Mouse (Mus musculus) CD4-positive naive resting alpha-beta T cell, adult 76 days (primary cell): ENCODE measurements around the gene Cd164l2. TPM values are rescaled to one million over a fixed set of nuclear protein-coding genes. Genes with fewer than 3 reads are reported as not detected.

Source experiments
- total RNA-seq: library from RNA; stranded (reverse); gene quantifications from one replicate; pipeline ENCODE4 v1.2.4, GENCODE M21; 2023

Gene Cd164l2
- total RNA-seq, result 3.4 TPM

DNA sequence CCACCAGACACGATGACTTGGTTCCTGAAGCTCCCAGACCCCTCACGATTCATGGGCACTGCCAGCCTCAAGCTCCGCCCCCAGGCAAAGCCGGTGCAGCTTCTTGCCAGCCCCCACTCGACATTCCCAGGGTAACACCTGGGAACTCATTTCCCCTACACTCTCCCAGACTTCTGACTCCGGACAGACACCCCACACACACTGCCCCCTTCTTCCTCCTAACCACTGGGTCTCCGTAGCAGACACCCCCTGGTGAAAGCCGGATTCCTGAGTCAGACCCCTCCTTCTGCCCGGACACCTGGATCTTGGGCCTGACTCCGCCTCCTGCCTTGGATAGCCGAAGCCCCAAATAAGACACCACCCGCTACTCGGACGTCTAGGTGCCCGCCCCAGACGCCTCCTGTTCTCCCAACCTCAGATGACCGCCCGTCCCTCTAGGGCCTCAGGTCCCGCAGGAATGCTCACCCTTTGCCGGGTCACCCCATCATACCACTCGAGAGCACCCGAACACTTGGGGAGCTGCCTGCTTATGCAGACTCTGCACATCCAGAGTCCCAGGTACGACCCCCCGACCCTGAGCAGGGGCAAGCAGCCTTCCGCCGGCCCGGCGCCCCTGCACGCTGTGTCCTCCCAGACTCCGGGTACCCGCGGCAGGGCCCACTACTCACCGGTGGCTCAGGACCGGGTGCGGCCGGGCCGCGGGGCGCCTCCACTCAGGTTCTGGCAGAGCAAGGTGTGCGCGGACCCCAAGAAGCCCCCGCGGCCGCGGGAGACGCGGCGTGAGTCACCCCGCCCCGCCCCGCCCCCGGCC is at the start of gene Cd164l2, which contains the start of gene Gpr3:
Gene Cd164l2, plus strand, starts transcription at position 381 of the 811 bp plus-strand sequence.
Gene Gpr3, minus strand, starts transcription at position 786 of the 811 bp plus-strand sequence.

DNA sequence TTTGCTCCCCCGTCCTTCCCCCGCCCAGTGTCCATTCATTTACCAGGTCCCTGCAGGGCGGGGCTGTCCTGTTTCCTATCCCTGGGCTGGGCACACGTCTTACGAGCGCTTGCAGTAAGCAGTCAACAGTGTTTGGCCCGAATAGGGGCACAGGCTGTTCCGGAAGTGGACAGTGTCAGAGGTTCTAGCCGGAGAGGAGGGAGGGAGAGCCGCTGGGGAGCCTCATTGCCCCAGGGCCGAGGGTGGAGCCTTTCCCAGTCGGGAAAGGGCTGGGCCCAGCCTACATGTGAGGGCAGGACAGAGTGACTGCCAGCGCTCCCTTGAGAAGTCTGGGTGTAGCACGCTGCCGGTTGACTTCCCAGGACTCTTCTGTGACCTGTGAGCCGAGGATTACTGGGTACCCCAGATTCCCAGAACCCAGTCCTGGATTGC is 28.6 kb downstream of the Cd164l2 start, which contains the start of gene Map3k6:
Gene Map3k6, plus strand, starts transcription at position 329 of the 432 bp plus-strand sequence.

DNA sequence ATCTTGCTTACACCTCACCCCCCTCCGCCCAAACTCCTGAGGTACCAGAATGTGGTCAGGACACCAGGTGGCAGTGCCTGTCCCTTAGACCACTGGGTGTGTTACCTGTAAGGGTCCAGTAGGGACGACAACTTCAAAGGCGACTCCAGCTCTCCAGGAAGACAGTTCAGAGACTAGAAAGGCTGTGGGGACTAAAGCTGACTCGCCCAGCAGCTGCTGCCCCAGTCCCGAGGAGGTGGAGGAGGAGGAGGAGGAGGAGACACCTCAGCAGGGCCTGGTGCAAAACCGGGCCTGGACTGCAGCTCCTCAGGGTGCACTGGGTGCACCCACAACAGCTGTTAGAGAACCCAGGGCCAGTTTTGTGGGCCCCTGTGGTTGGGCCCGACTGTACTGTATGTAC is 51.0 kb downstream of the Cd164l2 start, which contains the start of gene Sytl1:
Gene Sytl1, minus strand, starts transcription at position 232 of the 400 bp plus-strand sequence.

Other genes with a start within 250 kb of the Cd164l2 start
- 4.5 TPM for gene Fgr, start 238.0 kb upstream of the Cd164l2 start, total RNA-seq
- 65.2 TPM for gene Ahdc1, start 200.9 kb upstream of the Cd164l2 start, total RNA-seq
- gene Wasf2, start 81.6 kb upstream of the Cd164l2 start, total RNA-seq, result 268 TPM
- 1.2 TPM for gene Gpr3, start 405 bp downstream of the Cd164l2 start, total RNA-seq
- gene Map3k6, start 28.7 kb downstream of the Cd164l2 start, total RNA-seq, result 0.12 TPM
- gene Sytl1, start 51.0 kb downstream of the Cd164l2 start, total RNA-seq, result 16.4 TPM
- gene Tmem222, start 65.7 kb downstream of the Cd164l2 start, total RNA-seq, result 81.4 TPM
- 32.1 TPM for gene Wdtc1, start 141.3 kb downstream of the Cd164l2 start, total RNA-seq
- gene Slc9a1, start 157.6 kb downstream of the Cd164l2 start, total RNA-seq, result 49.9 TPM